Comparison of ENCODE assay signal across 9 mouse cellular contexts in genomic region chr9:45849528-45850408, GRCm38 (mm10). TPM values are rescaled to one million over a fixed set of nuclear protein-coding genes. Genes with fewer than 3 reads are reported as not detected.
A peak's percentile ranks its signal among the peaks of the same experiment; 100 is the strongest.
DNase-seq lines count a peak whose midpoint lies in the region; ATAC-seq lines count a peak whose summit lies in the region.
"Had no signal": no experiment of that assay in that cellular context is flagged by ENCODE, and none has a peak within 500 bp of the region (broad histone marks: within the 10 kb centered on the region; RNA-seq: fewer than 3 reads in every experiment).

No protein-coding gene starts in this region.

- H3K9ac ChIP-seq in forebrain, embryonic 13.5 days, result no peak overlapping the region
- H3K9ac ChIP-seq in embryonic facial prominence, embryonic 15.5 days, result no peak overlapping the region
- 0 out of 2 replicates have a peak overlapping the region, but pooled peaks have one; percentile 2 for H3K9ac ChIP-seq in heart, embryonic 15.5 days
- no peak overlapping the region for H3K9ac ChIP-seq in midbrain, embryonic 15.5 days

- H3K9me3 ChIP-seq in forebrain, embryonic 13.5 days (replicated peaks), result no peaks in the 10 kb centered on the region
- H3K9me3 ChIP-seq in forebrain, embryonic 10.5 days, result no peaks in the 10 kb centered on the region
- no peaks in the 10 kb centered on the region for H3K9me3 ChIP-seq in embryonic facial prominence, embryonic 15.5 days (replicated peaks)
- H3K9me3 ChIP-seq in heart, embryonic 15.5 days (replicated peaks), result no peaks in the 10 kb centered on the region
- no peaks in the 10 kb centered on the region for H3K9me3 ChIP-seq in midbrain, embryonic 15.5 days

- WGBS in forebrain, embryonic 13.5 days, result 72% methylated on average over 9 of the region's 9 CpGs
- 74% methylated on average over 9 of the region's 9 CpGs for WGBS in forebrain, embryonic 10.5 days
- 28% methylated on average over 9 of the region's 9 CpGs for WGBS in embryonic facial prominence, embryonic 15.5 days
- WGBS in heart, embryonic 15.5 days, result 48% methylated on average over 9 of the region's 9 CpGs
- 63% methylated on average over 9 of the region's 9 CpGs for WGBS in midbrain, embryonic 15.5 days

- DNase-seq in forebrain, embryonic 10.5 days (ENCODE audit: extremely low spot score, low spot score), result no peak
- peak; percentile 67 to 85 for DNase-seq in left cerebral cortex, postnatal 14 days (ENCODE audit: low spot score in 2 of 2)
- DNase-seq in retina, postnatal 1 day, result no peak
- DNase-seq in retina, embryonic 14.5 days (ENCODE audit: low spot score), result no peak

- H3K4me1 ChIP-seq in forebrain, embryonic 13.5 days, result peaks cover 12% of the 10 kb centered on the region; the same call in 1 of the 2 replicates
- H3K4me1 ChIP-seq in forebrain, embryonic 10.5 days, result peaks cover 4% of the 10 kb centered on the region; the same call in 1 of the 2 replicates
- peaks cover 29% of the 10 kb centered on the region for H3K4me1 ChIP-seq in embryonic facial prominence, embryonic 15.5 days
- peaks cover 36% of the 10 kb centered on the region for H3K4me1 ChIP-seq in heart, embryonic 15.5 days (replicated peaks)
- H3K4me1 ChIP-seq in midbrain, embryonic 15.5 days, result peaks cover 10% of the 10 kb centered on the region

- ATAC-seq in forebrain, embryonic 13.5 days, result no peak; the same call in 1 of the 2 replicates
- peak; percentile 81 for ATAC-seq in embryonic facial prominence, embryonic 15.5 days (ENCODE audit: insufficient number of reproducible peaks, low FRiP score, low TSS enrichment, low read depth)
- peak; percentile 86 for ATAC-seq in heart, embryonic 15.5 days (replicated peaks; ENCODE audit: insufficient number of reproducible peaks, insufficient read depth, low FRiP score, low read depth)
- ATAC-seq in midbrain, embryonic 15.5 days (replicated peaks), result peak; percentile 56; the same call in 1 of the 2 replicates

- H3K27ac ChIP-seq in forebrain, embryonic 13.5 days, result 0 out of 2 replicates have a peak overlapping the region, but pooled peaks have one; percentile 10
- H3K27ac ChIP-seq in forebrain, embryonic 10.5 days, result no peak overlapping the region
- H3K27ac ChIP-seq in embryonic facial prominence, embryonic 15.5 days (replicated peaks), result peak overlapping the region; percentile 90
- H3K27ac ChIP-seq in heart, embryonic 15.5 days, result peak overlapping the region; percentile 91
- H3K27ac ChIP-seq in midbrain, embryonic 15.5 days, result peak overlapping the region; percentile 55

- peaks cover 8% of the 10 kb centered on the region; the same call in 1 of the 2 replicates for H3K36me3 ChIP-seq in forebrain, embryonic 13.5 days (ENCODE audit: poor library complexity, severe bottlenecking)
- peaks cover 14% of the 10 kb centered on the region for H3K36me3 ChIP-seq in forebrain, embryonic 10.5 days (replicated peaks)
- 0 out of 2 replicates have a peak, but pooled peaks cover 14% of the 10 kb centered on the region for H3K36me3 ChIP-seq in embryonic facial prominence, embryonic 15.5 days
- H3K36me3 ChIP-seq in heart, embryonic 15.5 days, result peaks cover 6% of the 10 kb centered on the region
- H3K36me3 ChIP-seq in midbrain, embryonic 15.5 days (replicated peaks), result peaks cover 10% of the 10 kb centered on the region; the same call in 1 of the 2 replicates

- no peak overlapping the region for H3K4me2 ChIP-seq in forebrain, embryonic 13.5 days
- H3K4me2 ChIP-seq in embryonic facial prominence, embryonic 15.5 days (replicated peaks), result peak overlapping the region; percentile 10; the same call in 1 of the 2 replicates
- peak overlapping the region; percentile 30; the same call in 1 of the 2 replicates for H3K4me2 ChIP-seq in heart, embryonic 15.5 days
- no peak overlapping the region for H3K4me2 ChIP-seq in midbrain, embryonic 15.5 days

- intact Hi-C loops in left cerebral cortex, postnatal 14 days (cut with DNase I), result no loop called here

- H3K4me3 ChIP-seq in forebrain, embryonic 13.5 days, result no peak overlapping the region
- no peak overlapping the region for H3K4me3 ChIP-seq in forebrain, embryonic 10.5 days
- H3K4me3 ChIP-seq in embryonic facial prominence, embryonic 15.5 days (replicated peaks), result no peak overlapping the region
- H3K4me3 ChIP-seq in heart, embryonic 15.5 days, result no peak overlapping the region
- H3K4me3 ChIP-seq in midbrain, embryonic 15.5 days, result no peak overlapping the region
- H3K4me3 ChIP-seq: erythroblast, embryonic 14.5 days had no signal

- H3K27me3 ChIP-seq in forebrain, embryonic 13.5 days, result no peaks in the 10 kb centered on the region
- H3K27me3 ChIP-seq in forebrain, embryonic 10.5 days (ENCODE audit: poor library complexity, severe bottlenecking), result no peaks in the 10 kb centered on the region
- H3K27me3 ChIP-seq in embryonic facial prominence, embryonic 15.5 days, result no peaks in the 10 kb centered on the region
- no peaks in the 10 kb centered on the region for H3K27me3 ChIP-seq in heart, embryonic 15.5 days
- H3K27me3 ChIP-seq in midbrain, embryonic 15.5 days (replicated peaks), result no peaks in the 10 kb centered on the region

RNA-seq across cellular contexts. Expression of gene Bace1, which starts 11.4 kb away (rescaled TPM):
- 33.5 and 35.6 TPM in 2 replicates for polyA plus RNA-seq in forebrain, embryonic 13.5 days (2015; fragmentation: Nextera tagmentation; extraction: Ambion mirVana)
- polyA plus RNA-seq in forebrain, embryonic 10.5 days (2016; fragmentation: Nextera tagmentation; extraction: Ambion mirVana), result 18.5 and 20.7 TPM in 2 replicates
- polyA plus RNA-seq in embryonic facial prominence, embryonic 15.5 days (2015; fragmentation: Nextera tagmentation; extraction: Ambion mirVana), result 42.7 and 43.0 TPM in 2 replicates
- polyA plus RNA-seq in heart, embryonic 15.5 days (2015; fragmentation: Nextera tagmentation; extraction: Ambion mirVana), result 18.2 and 24.5 TPM in 2 replicates
- total RNA-seq in left cerebral cortex, postnatal 14 days (2021), result 100 to 1,000 TPM; 108 to 111 TPM
- polyA plus RNA-seq in midbrain, embryonic 15.5 days (2015; fragmentation: Nextera tagmentation; extraction: Ambion mirVana), result 56.5 and 58.0 TPM in 2 replicates

RNA-seq across cellular contexts. Expression of gene Cep164, which starts 21.3 kb away (rescaled TPM):
- 16.1 and 19.1 TPM in 2 replicates for polyA plus RNA-seq in forebrain, embryonic 13.5 days (2015; fragmentation: Nextera tagmentation; extraction: Ambion mirVana)
- 19.3 and 20.4 TPM in 2 replicates for polyA plus RNA-seq in forebrain, embryonic 10.5 days (2016; fragmentation: Nextera tagmentation; extraction: Ambion mirVana)
- polyA plus RNA-seq in embryonic facial prominence, embryonic 15.5 days (2015; fragmentation: Nextera tagmentation; extraction: Ambion mirVana), result 30.6 and 31.6 TPM in 2 replicates
- polyA plus RNA-seq in heart, embryonic 15.5 days (2015; fragmentation: Nextera tagmentation; extraction: Ambion mirVana), result 12.4 and 16.5 TPM in 2 replicates
- total RNA-seq in left cerebral cortex, postnatal 14 days (2021), result 10 to 100 TPM; 15.0 to 15.4 TPM
- polyA plus RNA-seq in midbrain, embryonic 15.5 days (2015; fragmentation: Nextera tagmentation; extraction: Ambion mirVana), result 13.5 and 15.9 TPM in 2 replicates

RNA-seq across cellular contexts. Expression of gene Pcsk7, which starts 56.5 kb away (rescaled TPM):
- 20.1 and 24.9 TPM in 2 replicates for polyA plus RNA-seq in forebrain, embryonic 13.5 days (2015; fragmentation: Nextera tagmentation; extraction: Ambion mirVana)
- polyA plus RNA-seq in forebrain, embryonic 10.5 days (2016; fragmentation: Nextera tagmentation; extraction: Ambion mirVana), result 17.8 TPM in 2 replicates
- polyA plus RNA-seq in embryonic facial prominence, embryonic 15.5 days (2015; fragmentation: Nextera tagmentation; extraction: Ambion mirVana), result 22.9 and 24.6 TPM in 2 replicates
- 17.0 and 19.6 TPM in 2 replicates for polyA plus RNA-seq in heart, embryonic 15.5 days (2015; fragmentation: Nextera tagmentation; extraction: Ambion mirVana)
- total RNA-seq in left cerebral cortex, postnatal 14 days (2021), result 10 to 100 TPM; 19.7 to 20.3 TPM
- 26.0 and 27.5 TPM in 2 replicates for polyA plus RNA-seq in midbrain, embryonic 15.5 days (2015; fragmentation: Nextera tagmentation; extraction: Ambion mirVana)

RNA-seq across cellular contexts. Expression of gene Rnf214, which starts 56.9 kb away (rescaled TPM):
- polyA plus RNA-seq in forebrain, embryonic 13.5 days (2015; fragmentation: Nextera tagmentation; extraction: Ambion mirVana), result 92.9 and 94.3 TPM in 2 replicates
- 57.9 and 65.5 TPM in 2 replicates for polyA plus RNA-seq in forebrain, embryonic 10.5 days (2016; fragmentation: Nextera tagmentation; extraction: Ambion mirVana)
- polyA plus RNA-seq in embryonic facial prominence, embryonic 15.5 days (2015; fragmentation: Nextera tagmentation; extraction: Ambion mirVana), result 49.4 and 52.1 TPM in 2 replicates
- 40.3 and 43.3 TPM in 2 replicates for polyA plus RNA-seq in heart, embryonic 15.5 days (2015; fragmentation: Nextera tagmentation; extraction: Ambion mirVana)
- total RNA-seq in left cerebral cortex, postnatal 14 days (2021), result 10 to 100 TPM; 74.5 to 75.5 TPM
- 106 and 112 TPM in 2 replicates for polyA plus RNA-seq in midbrain, embryonic 15.5 days (2015; fragmentation: Nextera tagmentation; extraction: Ambion mirVana)

Comparison
In these comparisons a context has a peak if more than half of its experiments do, and no peak if none do; other contexts are left out.
1. H3K4me2 ChIP-seq: peak in embryonic facial prominence, embryonic 15.5 days (single experiment) and heart, embryonic 15.5 days (single experiment); none in forebrain, embryonic 13.5 days (single experiment) and midbrain, embryonic 15.5 days (single experiment).
2. DNase-seq: peak in left cerebral cortex, postnatal 14 days (2 of 2); none in forebrain, embryonic 10.5 days (single experiment), retina, postnatal 1 day (single experiment) and retina, embryonic 14.5 days (single experiment).